Mouse (Mus musculus): Measurements from ENCODE around the gene 6430628N08Rik.

Gene 6430628N08Rik

GRCm38 (mm10) chr4:115939295-115940102 is 49.0 kb downstream of the 6430628N08Rik start, which contains the start of gene Dmbx1:
Gene Dmbx1, minus strand, starts transcription at chr4:115939926.
- in situ Hi-C loops (cut with MboI, MseI), result no loop called here

GRCm38 (mm10) chr4:115940681-115941080 is 50.2 kb downstream of the 6430628N08Rik start:
- in situ Hi-C loops (cut with MboI, MseI), result no loop called here

GRCm38 (mm10) chr4:115941242-115941820 is 50.9 kb downstream of the 6430628N08Rik start:
- in situ Hi-C loops (cut with MboI, MseI), result no loop called here

- in situ Hi-C loops (cut with MboI, MseI), result no loop called here
These were observed 53.3 kb downstream of the 6430628N08Rik start for GRCm38 (mm10) chr4:115943669-115944314.
